Mouse (Mus musculus) left cerebral cortex, adult 2 months (tissue): ENCODE measurements at regions not wholly inside any gene's neighbourhood (a gene's known extent, or its start where the extent isn't known, plus 50 kb on each side); places are given as distances from the start of the nearest gene placed in this dataset.

Source experiments
- DNase-seq, 2 experiments: peaks; one replicate each; pipeline ENCODE4 v3.0.0; 2021 to 2022; ENCODE audit warnings: low spot score in 2 of 2, mixed read lengths in 1 of 2; ENCODE audit errors: extremely low spot score in 1 of 2
- H3K27ac ChIP-seq: fragments of 200-600 bp; 2 replicates; pipeline ENCODE4 v1.8.1; 2022
- H3K4me3 ChIP-seq: fragments of 200-600 bp; 2 replicates; pipeline ENCODE4 v1.8.1; 2022
- CTCF ChIP-seq: fragments of 200-600 bp; IDR thresholded peaks from 2 replicates; pipeline ENCODE4 v1.8.1; 2022; ENCODE audit warnings: antibody characterized with exemption, mild to moderate bottlenecking, moderate library complexity
- intact Hi-C: fragments of 180-260 bp; cut with DNase I; formaldehyde crosslinking; loops from one replicate; pipeline ENCODE4 v1.15.1; 2025

DNA sequence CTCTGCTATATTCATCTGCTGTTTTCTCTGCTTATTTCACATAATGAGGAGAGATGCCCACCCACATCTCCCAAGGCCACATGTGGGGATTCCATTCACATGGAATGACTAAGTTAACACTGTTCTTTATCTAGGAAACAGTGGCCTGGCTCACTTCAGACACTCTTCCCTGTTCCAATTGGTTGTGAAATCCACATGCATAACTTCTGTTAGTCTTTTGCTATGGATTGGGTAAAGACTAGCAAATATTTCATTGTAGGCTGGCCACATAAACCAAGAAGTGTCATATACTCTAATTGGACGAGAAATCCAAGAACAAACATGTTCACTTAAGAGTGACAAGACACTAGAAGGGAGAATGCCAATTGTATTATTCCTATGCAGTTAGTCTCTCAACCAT lies 133.4 kb upstream of the Adamts9 start:
- intact Hi-C loops, result no loop called here
- TF ChIP-seq CTCF, result no peak
- no peak for DNase-seq
- H3K27ac ChIP-seq, result no peak overlapping the region
- no peak overlapping the region for H3K4me3 ChIP-seq

GRCm38 (mm10) chr6:93075867-93076266 lies 132.6 kb upstream of the Adamts9 start:
- no peak overlapping the region for H3K27ac ChIP-seq
- TF ChIP-seq CTCF, result no peak
- intact Hi-C loops, result no loop called here
- no peak overlapping the region for H3K4me3 ChIP-seq
- no peak for DNase-seq

DNA sequence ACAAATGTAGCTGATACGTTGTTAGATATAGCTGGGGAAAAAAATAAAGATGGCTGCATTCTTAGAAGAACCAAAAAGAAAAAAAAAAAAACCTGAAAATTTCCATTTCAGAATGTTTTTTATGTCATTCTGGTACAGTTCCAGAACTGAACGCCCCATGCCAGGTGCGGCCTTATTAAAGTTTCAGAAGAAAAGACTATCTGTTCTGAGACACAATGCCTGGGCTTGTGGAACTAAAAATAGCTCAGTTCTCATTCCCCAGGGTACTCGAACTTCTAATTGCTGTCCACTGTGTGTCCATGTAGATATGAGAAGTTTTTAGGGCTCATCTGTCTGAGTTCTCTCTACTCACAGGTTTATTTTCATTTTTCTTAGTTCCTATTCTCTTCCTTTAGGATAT lies 131.7 kb upstream of the Adamts9 start:
- no peak overlapping the region for H3K27ac ChIP-seq
- no peak overlapping the region for H3K4me3 ChIP-seq
- no peak for DNase-seq
- intact Hi-C loops, result no loop called here
- TF ChIP-seq CTCF, result no peak

DNA sequence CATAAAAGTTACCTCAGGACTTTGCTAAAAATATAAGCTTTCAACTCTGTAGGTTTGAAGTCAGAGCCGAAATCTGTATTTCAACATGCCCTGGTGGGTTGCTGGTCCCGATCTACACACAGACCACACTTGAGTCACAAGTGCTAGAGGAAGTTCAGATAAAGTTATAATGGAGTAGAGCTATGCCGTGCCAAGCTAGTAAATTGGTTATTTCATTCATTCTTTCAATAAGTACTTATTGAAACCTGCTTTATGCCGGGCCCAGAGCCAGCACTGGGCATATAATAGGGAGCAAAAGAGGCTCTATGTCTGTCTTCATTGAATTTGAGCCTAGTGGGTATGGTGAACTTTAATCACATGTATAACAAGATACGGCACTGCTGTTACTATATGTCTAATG lies 127.6 kb upstream of the Adamts9 start:
- intact Hi-C loops, result no loop called here
- DNase-seq, result no peak
- no peak for TF ChIP-seq CTCF
- H3K4me3 ChIP-seq, result no peak overlapping the region
- no peak overlapping the region for H3K27ac ChIP-seq

- no peak for DNase-seq
- no peak for TF ChIP-seq CTCF
- Histone ChIP-seq H3K4me3 (no peak overlapping the region), H3K27ac (no peak overlapping the region)
- intact Hi-C loops, result no loop called here
Measured at GRCm38 (mm10) chr6:93067808-93068207, 124.5 kb upstream of the Adamts9 start.

DNA sequence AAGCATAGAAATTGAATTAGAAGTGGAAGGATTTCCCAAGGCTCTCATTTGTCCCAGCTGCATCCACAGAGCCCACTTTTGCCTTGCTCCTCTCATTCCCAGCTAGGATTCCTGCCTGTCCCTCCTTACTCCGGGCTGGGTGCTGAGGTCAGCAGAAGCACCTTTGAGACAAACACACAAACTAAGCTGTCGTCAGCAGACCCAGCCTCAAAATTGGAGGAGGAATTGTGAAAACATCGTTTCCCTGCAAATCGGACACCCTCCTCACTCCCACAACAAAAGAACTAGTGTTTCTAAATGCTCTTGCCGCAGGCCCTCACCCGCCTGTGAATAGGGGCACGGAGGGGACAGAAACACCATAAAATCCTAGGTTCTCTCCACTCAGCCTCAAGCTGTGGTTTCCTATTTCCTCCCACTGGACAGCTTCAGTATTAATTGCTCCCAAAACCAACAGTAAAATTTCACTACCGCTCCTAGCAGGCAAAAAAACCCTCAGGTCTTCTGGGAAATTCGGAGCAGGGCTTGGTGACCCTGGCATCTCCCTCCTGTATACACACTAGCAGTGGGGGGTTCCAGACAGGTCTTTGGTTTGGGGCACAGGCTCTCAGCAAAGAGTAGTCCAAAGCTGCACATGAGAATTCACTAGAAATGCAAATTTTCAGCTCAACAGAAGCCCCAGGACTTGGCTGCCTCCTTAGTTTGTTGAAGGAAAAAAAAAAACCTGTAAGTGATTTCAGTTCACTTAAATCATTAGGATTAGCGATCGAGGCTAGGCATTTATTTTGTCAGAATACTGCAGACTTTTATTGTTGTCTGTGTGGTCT lies 123.5 kb upstream of the Adamts9 start:
- peak overlapping the region; percentile 33 for H3K4me3 ChIP-seq
- H3K27ac ChIP-seq, result no peak overlapping the region; the same call in 1 of the 2 replicates
- TF ChIP-seq CTCF, result no peak
- intact Hi-C loops, result no loop called here
- DNase-seq, result no peak

DNA sequence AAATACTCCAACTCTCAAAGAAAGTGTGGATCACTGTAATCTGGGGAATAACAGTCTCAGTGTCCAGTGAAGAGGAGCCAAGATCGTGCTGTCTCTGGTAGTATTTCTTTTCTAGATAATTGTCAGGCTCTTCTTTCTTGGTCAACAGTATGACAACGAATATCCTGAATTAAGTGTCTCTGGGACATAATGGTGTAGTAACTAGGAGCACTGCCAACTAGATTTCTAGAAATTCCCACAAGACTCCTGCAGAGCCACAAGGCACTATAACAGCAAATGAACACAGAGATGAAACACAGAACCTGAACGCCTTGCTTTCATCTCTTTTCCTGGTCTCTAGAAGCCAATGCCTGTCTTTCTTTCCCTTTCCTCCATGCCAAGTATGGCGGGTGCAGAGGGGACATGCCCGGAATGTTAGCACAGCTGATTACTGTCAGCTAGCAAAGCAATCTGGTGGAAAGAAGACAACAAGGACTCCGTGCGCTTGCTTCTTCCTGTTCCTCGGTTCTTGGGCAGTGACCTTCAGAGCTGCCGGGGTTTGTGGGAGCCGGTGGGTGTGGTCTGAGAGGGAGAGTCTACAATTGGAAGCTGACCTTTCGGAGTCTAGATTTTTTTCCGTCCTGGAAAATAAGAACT lies 122.7 kb upstream of the Adamts9 start:
- intact Hi-C loops, result no loop called here
- peak overlapping the region; percentile 34; the same call in 1 of the 2 replicates for H3K27ac ChIP-seq

GRCm38 (mm10) chr6:93065366-93065765 lies 122.1 kb upstream of the Adamts9 start:
- TF ChIP-seq CTCF, result no peak
- no peak overlapping the region for H3K27ac ChIP-seq
- intact Hi-C loops, result no loop called here

More for the DNA sequence above, 122.7 kb upstream of the Adamts9 start:
- TF ChIP-seq CTCF, result no peak
- peak overlapping the region; percentile 33 for H3K4me3 ChIP-seq
- DNase-seq, result no peak

DNA sequence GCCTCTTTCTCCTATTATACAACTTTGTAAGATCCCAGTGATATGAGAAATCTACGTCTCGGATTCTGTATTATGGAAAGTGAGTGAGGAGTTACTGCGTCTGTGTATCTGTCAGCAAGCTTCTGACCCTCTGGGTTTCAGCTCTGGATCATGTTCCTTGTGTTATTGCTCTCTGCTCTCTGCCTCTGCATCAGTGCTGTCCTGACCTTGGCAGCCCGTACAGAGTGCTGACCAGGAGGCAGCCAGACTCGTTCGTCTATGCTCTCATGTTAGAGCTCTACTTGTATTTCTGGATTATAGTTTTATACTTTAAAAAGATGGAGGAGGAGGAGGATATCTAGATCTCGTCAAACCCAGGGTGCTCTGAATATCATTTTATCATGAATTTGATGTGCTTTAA lies 121.1 kb upstream of the Adamts9 start:
- DNase-seq, result no peak
- no peak for TF ChIP-seq CTCF
- no peak overlapping the region for H3K27ac ChIP-seq
- intact Hi-C loops, result no loop called here
- no peak overlapping the region for H3K4me3 ChIP-seq

More at GRCm38 (mm10) chr6:93065366-93065765, 122.1 kb upstream of the Adamts9 start:
- no peak overlapping the region for H3K4me3 ChIP-seq
- no peak for DNase-seq

DNA sequence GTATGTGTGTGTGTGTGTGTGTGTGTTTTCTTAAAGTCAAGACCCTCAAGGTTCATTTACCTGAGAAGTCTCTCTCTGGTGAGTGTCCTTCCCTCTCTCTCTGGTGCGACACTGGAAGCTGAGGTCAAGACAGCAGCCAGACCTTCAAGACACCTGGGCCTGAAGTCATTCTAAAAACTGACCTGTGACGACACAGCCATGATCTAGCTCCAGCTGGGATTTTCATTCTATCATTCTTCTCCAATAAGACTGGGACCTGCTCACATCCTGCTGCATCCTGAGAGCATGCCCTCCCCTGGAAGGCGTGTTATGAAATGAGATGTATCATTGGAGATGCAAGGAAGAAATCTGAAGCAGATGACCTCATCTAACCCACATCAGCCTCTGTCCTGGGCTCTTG lies 118.4 kb upstream of the Adamts9 start:
- no peak for TF ChIP-seq CTCF
- no peak for DNase-seq
- intact Hi-C loops, result no loop called here

DNA sequence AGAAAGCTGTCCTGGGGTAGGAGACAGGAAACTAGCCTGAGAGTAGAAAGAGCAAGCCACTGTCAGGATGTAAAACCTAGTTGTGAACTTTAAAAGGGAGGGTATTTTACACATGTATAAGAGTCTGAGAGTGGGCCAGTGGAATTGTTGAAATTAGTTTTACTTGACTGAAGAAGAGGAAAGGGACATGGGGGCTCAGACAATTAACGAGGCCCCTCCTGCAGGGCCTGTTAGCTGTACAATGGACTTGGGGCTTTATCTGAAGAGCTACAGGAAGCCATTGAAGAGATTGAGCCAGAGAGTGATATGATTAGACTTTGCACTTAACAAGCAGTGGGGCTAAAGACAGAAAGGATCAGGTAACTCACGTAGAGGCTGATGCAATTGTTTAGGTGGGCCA lies 102.2 kb upstream of the Adamts9 start:
- intact Hi-C loops, result loop anchor here (10.0 kb wide), 1 partner anchor 969 kb away; no protein-coding TSS in a partner anchor
- Histone ChIP-seq H3K4me3 (no peak overlapping the region), H3K27ac (no peak overlapping the region)
- DNase-seq, result no peak
- no peak for TF ChIP-seq CTCF

More for the DNA sequence above, 118.4 kb upstream of the Adamts9 start:
- Histone ChIP-seq H3K4me3 (no peak overlapping the region), H3K27ac (no peak overlapping the region)

- TF ChIP-seq CTCF, result no peak
- intact Hi-C loops, result loop anchor here (10.0 kb wide), 1 partner anchor 974 kb away; no protein-coding TSS in a partner anchor
- H3K4me3 ChIP-seq, result no peak overlapping the region
- DNase-seq, result no peak
- no peak overlapping the region for H3K27ac ChIP-seq
Measured at GRCm38 (mm10) chr6:93041041-93041440, 97.7 kb upstream of the Adamts9 start.
